Mouse (Mus musculus): ENCODE data around the gene Pianp. TPM values are rescaled to one million over a fixed set of nuclear protein-coding genes. Genes with fewer than 3 reads are reported as not detected.

The Pianp gene
- under 1 TPM; 0.16 to 0.72 TPM for total RNA-seq (2021)
- long read RNA-seq, experiment 1, result 0 reads
- long read RNA-seq, experiment 2, result 0 reads

GRCm38 (mm10) chr6:124996551-124997501 lies at the start of gene Pianp:
TSS of gene Pianp (plus strand) at chr6:124996694.
- intact Hi-C loops (cut with DNase I; ENCODE audit: low total_unique reads), result no loop called here
- DNase-seq, result peak; percentile 79

GRCm38 (mm10) chr6:124953991-124954715 lies 42.3 kb upstream of the Pianp start:
- intact Hi-C loops (cut with DNase I; ENCODE audit: low total_unique reads), result no loop called here
- DNase-seq, result no peak

- intact Hi-C loops (cut with DNase I; ENCODE audit: low total_unique reads), result no loop called here
- no peak for DNase-seq
Observed at GRCm38 (mm10) chr6:124955212-124955611, 41.3 kb upstream of the Pianp start.

- DNase-seq, result no peak
- intact Hi-C loops (cut with DNase I; ENCODE audit: low total_unique reads), result no loop called here
Observed at GRCm38 (mm10) chr6:124958127-124958526, 38.4 kb upstream of the Pianp start.

DNA sequence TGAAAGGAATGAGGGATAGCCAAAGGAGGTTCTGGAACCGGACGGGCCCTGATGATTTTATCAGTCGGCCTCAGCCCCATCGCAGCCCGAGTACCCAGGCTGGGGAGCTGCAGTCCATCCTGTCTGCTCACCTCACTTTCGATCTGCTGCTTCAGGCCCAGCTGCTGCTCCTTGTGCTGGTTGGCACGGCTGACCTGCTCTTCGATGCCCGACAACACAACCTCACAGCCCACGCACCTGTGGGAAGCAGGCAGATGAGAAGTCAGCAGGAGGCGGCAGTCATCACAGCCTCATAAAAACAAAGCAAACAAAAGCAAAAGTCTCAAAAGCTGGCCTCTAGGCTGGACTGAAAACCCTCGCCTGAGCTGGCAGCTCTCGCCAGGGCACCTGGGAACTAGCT lies 36.5 kb upstream of the Pianp start:
- intact Hi-C loops (cut with DNase I; ENCODE audit: low total_unique reads), result no loop called here

DNA sequence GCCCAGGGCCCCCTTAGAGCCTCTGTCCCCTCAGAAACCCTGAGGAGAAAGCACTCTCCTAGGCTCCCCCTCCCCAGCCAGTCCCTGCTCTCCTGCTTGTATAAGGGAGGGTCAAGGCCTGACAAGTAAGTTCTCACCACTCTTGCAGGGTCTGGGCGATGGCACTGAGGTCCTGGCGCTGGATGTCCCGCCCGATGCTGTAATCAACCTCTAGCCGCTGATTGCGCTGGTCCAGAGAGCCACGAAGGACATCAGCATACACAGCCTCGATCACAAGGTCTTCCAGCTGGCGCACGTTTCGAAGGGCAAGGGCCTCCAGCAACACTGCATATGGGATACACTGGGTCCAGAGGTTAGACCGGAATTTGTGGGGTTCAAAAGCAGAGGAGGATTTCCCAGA lies 35.5 kb upstream of the Pianp start:
- no peak for DNase-seq
- intact Hi-C loops (cut with DNase I; ENCODE audit: low total_unique reads), result no loop called here

More for the DNA sequence above, 36.5 kb upstream of the Pianp start:
- no peak for DNase-seq

GRCm38 (mm10) chr6:124964638-124965037 lies 31.9 kb upstream of the Pianp start:
- peak; percentile 6 for DNase-seq
- intact Hi-C loops (cut with DNase I; ENCODE audit: low total_unique reads), result no loop called here

DNA sequence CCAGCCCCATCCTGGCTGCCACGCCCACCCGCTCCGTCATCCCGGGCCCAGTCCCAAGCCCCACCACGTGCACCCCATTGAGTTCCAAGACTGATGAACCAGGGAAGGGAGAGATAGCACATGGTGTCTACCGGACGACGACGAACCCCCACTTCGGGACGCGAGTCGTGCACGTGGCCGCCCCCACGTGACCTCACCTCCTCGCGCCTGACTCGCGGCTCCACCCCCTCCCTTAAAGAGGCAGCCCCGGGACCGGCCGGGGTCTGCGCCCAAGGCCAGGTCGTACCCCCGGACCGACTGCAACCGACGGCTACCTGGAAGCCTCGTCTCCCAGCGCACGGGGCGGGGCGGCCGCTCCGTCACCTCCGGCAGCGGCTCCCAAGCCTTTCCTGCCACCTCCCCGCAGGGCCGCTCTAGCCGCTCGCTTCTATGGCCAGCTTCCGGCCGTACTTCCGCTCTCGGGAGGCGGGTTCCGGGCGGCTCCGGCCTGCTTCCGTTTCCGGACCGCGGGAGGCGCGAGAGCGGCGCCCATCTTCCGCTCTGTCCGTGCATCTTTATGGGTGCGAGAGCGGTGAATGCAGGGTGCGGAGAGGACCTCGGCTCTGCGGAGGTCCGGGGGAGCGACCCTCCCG lies 31.3 kb upstream of the Pianp start, which contains the start of gene Cops7a:
TSS of gene Cops7a (minus strand) at position 451 of the 632 bp plus-strand sequence.
- intact Hi-C loops (cut with DNase I; ENCODE audit: low total_unique reads), result no loop called here
- DNase-seq, result peak; percentile 98

GRCm38 (mm10) chr6:124965747-124966146 lies 30.7 kb upstream of the Pianp start:
- intact Hi-C loops (cut with DNase I; ENCODE audit: low total_unique reads), result no loop called here
- DNase-seq, result no peak

DNA sequence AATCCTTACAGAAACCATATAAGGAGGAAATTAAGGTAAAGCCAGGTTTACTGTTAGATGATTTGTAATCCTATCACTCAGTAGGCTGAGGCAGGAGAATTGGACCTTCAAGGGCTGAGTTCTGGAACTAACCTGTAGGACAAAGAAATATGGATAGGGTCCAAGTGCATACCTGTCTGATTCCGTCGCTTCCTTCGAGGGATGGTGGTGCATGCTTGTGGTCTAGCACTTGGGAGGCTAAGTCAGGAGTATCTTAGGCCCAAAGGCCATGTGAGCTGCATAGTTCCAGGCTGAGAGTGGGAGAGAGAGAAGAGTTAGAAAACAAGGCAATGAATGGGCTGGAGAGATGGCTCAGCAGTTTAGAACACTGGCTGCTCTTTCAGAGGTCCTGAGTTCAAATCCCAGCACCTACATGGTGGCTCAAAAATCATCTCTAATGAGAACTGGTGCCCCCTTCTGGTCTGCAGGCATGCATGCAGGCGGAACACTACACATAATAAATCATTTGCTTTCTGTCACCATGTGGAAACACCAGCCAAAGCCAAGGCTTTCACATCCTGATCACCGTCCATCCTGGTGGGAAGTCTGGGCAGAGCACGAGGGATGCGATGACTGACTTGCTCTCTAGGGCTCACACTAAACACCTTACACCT lies 29.9 kb upstream of the Pianp start:
- intact Hi-C loops (cut with DNase I; ENCODE audit: low total_unique reads), result no loop called here
- no peak for DNase-seq

- intact Hi-C loops (cut with DNase I; ENCODE audit: low total_unique reads), result no loop called here
- DNase-seq, result peak; percentile 42
Observed at GRCm38 (mm10) chr6:124967766-124968165, 28.7 kb upstream of the Pianp start.

GRCm38 (mm10) chr6:124992241-124992640 lies 4.3 kb upstream of the Pianp start:
- DNase-seq, result no peak
- intact Hi-C loops (cut with DNase I; ENCODE audit: low total_unique reads), result no loop called here

GRCm38 (mm10) chr6:124993365-124993764 lies 3.1 kb upstream of the Pianp start:
- intact Hi-C loops (cut with DNase I; ENCODE audit: low total_unique reads), result no loop called here
- DNase-seq, result no peak

DNA sequence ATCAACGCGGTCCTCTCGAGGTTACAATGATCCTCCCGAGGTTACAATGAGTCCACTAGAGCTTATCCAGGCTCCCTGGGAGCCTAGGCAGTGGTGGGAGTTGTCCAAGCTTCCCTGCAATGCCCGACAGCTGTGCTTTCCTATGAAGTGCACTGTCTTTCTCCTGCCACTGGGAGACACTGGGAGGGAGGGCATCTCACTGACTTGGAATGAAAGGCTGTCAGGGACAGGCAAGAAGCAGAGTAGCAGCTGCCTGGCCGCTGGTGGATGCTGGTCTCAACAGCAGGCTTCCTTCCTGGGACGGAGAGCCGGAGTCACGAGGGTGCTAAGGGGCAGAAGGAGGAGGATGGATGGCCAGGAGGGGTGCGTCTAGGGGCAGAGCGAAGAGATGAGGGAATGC lies 2.6 kb upstream of the Pianp start:
- intact Hi-C loops (cut with DNase I; ENCODE audit: low total_unique reads), result no loop called here
- peak; percentile 33 for DNase-seq

DNA sequence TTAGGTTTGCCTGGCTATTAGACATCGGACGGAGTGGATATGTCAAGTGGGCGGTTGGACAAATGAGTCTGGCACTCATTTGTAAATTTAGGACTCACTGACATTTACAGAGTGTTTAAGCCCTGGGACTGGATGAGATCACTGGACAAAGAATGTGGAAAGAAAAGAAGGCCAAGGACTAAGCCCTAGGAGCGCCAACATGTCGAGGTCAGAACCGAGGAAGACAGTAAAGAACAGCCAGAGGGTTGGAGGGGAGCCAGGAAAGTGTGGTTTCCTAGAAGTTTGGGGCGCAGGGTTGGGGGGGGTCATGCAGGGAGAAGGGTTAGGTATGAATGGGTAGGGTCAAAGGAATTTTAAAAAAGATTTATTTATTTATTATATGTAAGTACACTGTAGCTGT lies 1.2 kb upstream of the Pianp start:
- intact Hi-C loops (cut with DNase I; ENCODE audit: low total_unique reads), result no loop called here
- no peak for DNase-seq

- intact Hi-C loops (cut with DNase I; ENCODE audit: low total_unique reads), result no loop called here
- no peak for DNase-seq
Observed at GRCm38 (mm10) chr6:124995831-124996403, 577 bp upstream of the Pianp start.

GRCm38 (mm10) chr6:124998066-124998465 lies 1.6 kb downstream of the Pianp start:
- DNase-seq, result no peak
- intact Hi-C loops (cut with DNase I; ENCODE audit: low total_unique reads), result no loop called here

GRCm38 (mm10) chr6:124999091-124999490 lies 2.6 kb downstream of the Pianp start:
- intact Hi-C loops (cut with DNase I; ENCODE audit: low total_unique reads), result no loop called here
- no peak for DNase-seq

DNA sequence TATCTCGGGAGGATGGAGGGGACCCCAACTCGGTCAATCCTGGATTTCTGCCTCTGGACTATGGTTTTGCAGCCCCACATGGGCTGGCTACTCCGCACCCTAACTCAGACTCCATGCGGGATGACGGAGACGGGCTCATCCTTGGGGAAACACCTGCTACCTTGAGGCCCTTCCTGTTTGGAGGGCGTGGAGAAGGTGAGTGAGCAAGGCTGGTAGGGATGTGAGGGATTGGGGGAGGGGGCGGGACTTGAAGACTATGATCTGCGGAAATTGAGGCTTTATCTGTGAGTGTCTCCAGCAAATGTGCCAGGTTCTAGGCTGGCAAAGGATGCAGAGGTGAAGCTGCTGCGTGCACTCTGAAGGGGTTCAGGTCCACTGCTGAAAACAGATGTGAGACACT lies 3.1 kb downstream of the Pianp start:
- intact Hi-C loops (cut with DNase I; ENCODE audit: low total_unique reads), result no loop called here

More for the DNA sequence above, 3.1 kb downstream of the Pianp start:
- no peak for DNase-seq
